Mouse (Mus musculus) frontal cortex, adult 2 months (tissue): ENCODE results near the gene Gm4131. TPM values are rescaled to one million over a fixed set of nuclear protein-coding genes. Genes with fewer than 3 reads are reported as not detected.

Experiments used
- DNase-seq, 2 experiments: peaks; one replicate each; pipeline ENCODE4 v3.0.0; 2022; ENCODE audit warnings: low spot score in 1 of 2; ENCODE audit errors: extremely low spot score in 1 of 2
- polyA plus RNA-seq: library from polyadenylated mRNA; depleted of rRNA; stranded (reverse); fragments of >200 nt; gene quantifications from 2 replicates; pipeline ENCODE4 v1.2.3, GENCODE M21; 2012

Gm4131 gene
- polyA plus RNA-seq, 1 experiment = not detected

- DNase-seq = no peak
These were observed 13.9 kb downstream of the Gm4131 start for GRCm38 (mm10) chr14:62552771-62553170.

- DNase-seq = no peak
These were observed 16.6 kb downstream of the Gm4131 start for GRCm38 (mm10) chr14:62550121-62550520.

- no peak for DNase-seq
These were observed 20.0 kb downstream of the Gm4131 start for GRCm38 (mm10) chr14:62546746-62547145.

- DNase-seq = no peak
These were observed 20.4 kb downstream of the Gm4131 start for GRCm38 (mm10) chr14:62546296-62546695.

- no peak for DNase-seq
These were observed 25.0 kb downstream of the Gm4131 start for GRCm38 (mm10) chr14:62541751-62542150.

- DNase-seq = peak; percentile 28 to 43
These were observed 26.9 kb downstream of the Gm4131 start for GRCm38 (mm10) chr14:62539834-62540233.

GRCm38 (mm10) chr14:62536988-62537387 lies 29.7 kb downstream of the Gm4131 start:
- no peak for DNase-seq

GRCm38 (mm10) chr14:62536127-62536526 lies 30.6 kb downstream of the Gm4131 start:
- no peak for DNase-seq

- no peak for DNase-seq
These were observed 35.8 kb downstream of the Gm4131 start for GRCm38 (mm10) chr14:62530951-62531350.

- no peak for DNase-seq
These were observed 53.9 kb downstream of the Gm4131 start for GRCm38 (mm10) chr14:62512845-62513244.

GRCm38 (mm10) chr14:62509350-62509749 lies 57.4 kb downstream of the Gm4131 start:
- DNase-seq = no peak

GRCm38 (mm10) chr14:62506261-62506660 lies 60.5 kb downstream of the Gm4131 start:
- DNase-seq = no peak

- DNase-seq = no peak
These were observed 69.3 kb downstream of the Gm4131 start for GRCm38 (mm10) chr14:62497391-62497790.

- DNase-seq = no peak
These were observed 70.2 kb downstream of the Gm4131 start for GRCm38 (mm10) chr14:62496501-62496900.

GRCm38 (mm10) chr14:62493456-62493855 lies 73.3 kb downstream of the Gm4131 start:
- DNase-seq = no peak

GRCm38 (mm10) chr14:62492196-62492850 lies 74.4 kb downstream of the Gm4131 start:
- DNase-seq = peak; percentile 47 to 86

- no peak for DNase-seq
These were observed 78.5 kb downstream of the Gm4131 start for GRCm38 (mm10) chr14:62488270-62488669.

GRCm38 (mm10) chr14:62481381-62481780 lies 85.3 kb downstream of the Gm4131 start:
- DNase-seq = no peak

- DNase-seq = no peak
These were observed 87.3 kb downstream of the Gm4131 start for GRCm38 (mm10) chr14:62479395-62479794.

- DNase-seq = no peak
These were observed 92.2 kb downstream of the Gm4131 start for GRCm38 (mm10) chr14:62474481-62474880.

GRCm38 (mm10) chr14:62472061-62472460 lies 94.7 kb downstream of the Gm4131 start:
- no peak for DNase-seq

- no peak for DNase-seq
These were observed 98.0 kb downstream of the Gm4131 start for GRCm38 (mm10) chr14:62468753-62469125.
